Mouse (Mus musculus): ENCODE results near the gene Rplp2. TPM values are rescaled to one million over a fixed set of nuclear protein-coding genes. Genes with fewer than 3 reads are reported as not detected.

Rplp2 gene
- polyA plus RNA-seq, 1 experiment from 2014 or later: 771 TPM

- Histone ChIP-seq H3K27me3 (peaks cover 74% of the 10 kb centered on the region), H3K4me3 (peak overlapping the region; percentile 8), H3K9ac (peak overlapping the region; percentile 4; the same call in 1 of the 2 replicates), H3K4me1 (replicated peaks) (peaks cover 48% of the 10 kb centered on the region), H3K4me2 (peak overlapping the region; percentile 31), H3K27ac (replicated peaks) (no peak overlapping the region), H3K9me3 (no peaks in the 10 kb centered on the region), H3K36me3 (peaks cover 10% of the 10 kb centered on the region)
- no peak for ATAC-seq (ENCODE audit: low read depth)
- 2% methylated on average over 38 of the region's 38 CpGs for WGBS
Measured at GRCm38 (mm10) chr7:141464603-141465201, 17.5 kb downstream of the Rplp2 start.

GRCm38 (mm10) chr7:141465388-141466044 is 18.3 kb downstream of the Rplp2 start:
- WGBS: 34% methylated on average over 10 of the region's 10 CpGs
- H3K4me2 ChIP-seq: no peak overlapping the region
- H3K4me3 ChIP-seq: no peak overlapping the region
- H3K27ac ChIP-seq (replicated peaks): no peak overlapping the region
- no peak overlapping the region for H3K9ac ChIP-seq
- H3K9me3 ChIP-seq: no peaks in the 10 kb centered on the region
- no peak for ATAC-seq (ENCODE audit: low read depth)
- peaks cover 11% of the 10 kb centered on the region for H3K36me3 ChIP-seq
- H3K4me1 ChIP-seq (replicated peaks): peaks cover 56% of the 10 kb centered on the region
- H3K27me3 ChIP-seq: peaks cover 66% of the 10 kb centered on the region

- Histone ChIP-seq H3K9me3 (no peaks in the 10 kb centered on the region), H3K36me3 (peaks cover 16% of the 10 kb centered on the region), H3K27ac (replicated peaks) (no peak overlapping the region), H3K4me1 (replicated peaks) (peaks cover 60% of the 10 kb centered on the region), H3K4me2 (no peak overlapping the region), H3K4me3 (no peak overlapping the region), H3K9ac (no peak overlapping the region), H3K27me3 (peaks cover 61% of the 10 kb centered on the region)
- no peak for ATAC-seq (ENCODE audit: low read depth)
- 78% methylated on average over 7 of the region's 7 CpGs for WGBS
Measured at GRCm38 (mm10) chr7:141466045-141466394, 18.9 kb downstream of the Rplp2 start.

- H3K4me3 ChIP-seq: peak overlapping the region; percentile 61
- peaks cover 22% of the 10 kb centered on the region for H3K36me3 ChIP-seq
- H3K27me3 ChIP-seq: peaks cover 54% of the 10 kb centered on the region
- WGBS: 61% methylated on average over 10 of the region's 10 CpGs
- H3K27ac ChIP-seq (replicated peaks): no peak overlapping the region
- no peaks in the 10 kb centered on the region for H3K9me3 ChIP-seq
- peak overlapping the region; percentile 81 for H3K9ac ChIP-seq
- H3K4me1 ChIP-seq (replicated peaks): peaks cover 61% of the 10 kb centered on the region
- no peak for ATAC-seq (ENCODE audit: low read depth)
- H3K4me2 ChIP-seq: peak overlapping the region; percentile 75
Measured at GRCm38 (mm10) chr7:141466607-141467148, 19.5 kb downstream of the Rplp2 start.

GRCm38 (mm10) chr7:141467230-141468030 is 20.3 kb downstream of the Rplp2 start, which contains the start of gene Cd151:
Gene Cd151, plus strand, starts transcription at chr7:141467392.
- 1% methylated on average over 52 of the region's 52 CpGs for WGBS
- H3K27me3 ChIP-seq: peaks cover 47% of the 10 kb centered on the region
- H3K36me3 ChIP-seq: peaks cover 28% of the 10 kb centered on the region
- ATAC-seq (ENCODE audit: low read depth): peak; percentile 54
- H3K4me1 ChIP-seq (replicated peaks): peaks cover 55% of the 10 kb centered on the region
- H3K27ac ChIP-seq (replicated peaks): peak within 1 kb of the TSS; percentile 94
- peak within 1 kb of the TSS; percentile 81 for H3K9ac ChIP-seq
- H3K4me2 ChIP-seq: peak within 1 kb of the TSS; percentile 75
- H3K4me3 ChIP-seq: peak within 1 kb of the TSS; percentile 61
- no peaks in the 10 kb centered on the region for H3K9me3 ChIP-seq

- WGBS: 16% methylated on average over 5 of the region's 5 CpGs
- peaks cover 55% of the 10 kb centered on the region for H3K4me1 ChIP-seq (replicated peaks)
- peak; percentile 17; the same call in 1 of the 2 replicates for ATAC-seq (ENCODE audit: low read depth)
Measured at GRCm38 (mm10) chr7:141468164-141468521, 21.0 kb downstream of the Rplp2 start.

GRCm38 (mm10) chr7:141468522-141469211 is 21.5 kb downstream of the Rplp2 start:
- WGBS: 14% methylated on average over 8 of the region's 8 CpGs
- H3K36me3 ChIP-seq: peaks cover 34% of the 10 kb centered on the region
- peaks cover 60% of the 10 kb centered on the region for H3K4me1 ChIP-seq (replicated peaks)
- H3K4me2 ChIP-seq: peak overlapping the region; percentile 75
- H3K27me3 ChIP-seq: peaks cover 34% of the 10 kb centered on the region
- no peaks in the 10 kb centered on the region for H3K9me3 ChIP-seq
- peak; percentile 87 for ATAC-seq (ENCODE audit: low read depth)
- H3K27ac ChIP-seq (replicated peaks): peak overlapping the region; percentile 94
- H3K4me3 ChIP-seq: peak overlapping the region; percentile 61
- H3K9ac ChIP-seq: peak overlapping the region; percentile 81

More at GRCm38 (mm10) chr7:141468164-141468521, 21.0 kb downstream of the Rplp2 start:
- H3K9ac ChIP-seq: peak overlapping the region; percentile 81
- H3K4me2 ChIP-seq: peak overlapping the region; percentile 75
- peaks cover 39% of the 10 kb centered on the region for H3K27me3 ChIP-seq
- peak overlapping the region; percentile 61 for H3K4me3 ChIP-seq
- peak overlapping the region; percentile 94 for H3K27ac ChIP-seq (replicated peaks)
- H3K9me3 ChIP-seq: no peaks in the 10 kb centered on the region
- H3K36me3 ChIP-seq: peaks cover 34% of the 10 kb centered on the region

GRCm38 (mm10) chr7:141469352-141469751 is 22.2 kb downstream of the Rplp2 start:
- Histone ChIP-seq H3K27ac (replicated peaks) (peak overlapping the region; percentile 94), H3K27me3 (peaks cover 27% of the 10 kb centered on the region), H3K4me3 (peak overlapping the region; percentile 61), H3K36me3 (peaks cover 34% of the 10 kb centered on the region), H3K9me3 (no peaks in the 10 kb centered on the region), H3K9ac (peak overlapping the region; percentile 81), H3K4me2 (peak overlapping the region; percentile 75), H3K4me1 (replicated peaks) (peaks cover 67% of the 10 kb centered on the region)
- 79% methylated on average over 6 of the region's 6 CpGs for WGBS
- no peak for ATAC-seq (ENCODE audit: low read depth)

- Histone ChIP-seq H3K4me1 (replicated peaks) (peaks cover 63% of the 10 kb centered on the region), H3K27ac (replicated peaks) (0 out of 2 replicates have a peak overlapping the region, but pooled peaks have one; percentile 94), H3K36me3 (peaks cover 34% of the 10 kb centered on the region), H3K27me3 (peaks cover 20% of the 10 kb centered on the region), H3K9me3 (no peaks in the 10 kb centered on the region), H3K4me2 (peak overlapping the region; percentile 75), H3K4me3 (0 out of 2 replicates have a peak overlapping the region, but pooled peaks have one; percentile 61), H3K9ac (peak overlapping the region; percentile 81)
- ATAC-seq (ENCODE audit: low read depth): no peak
- WGBS: 91% methylated on average over 18 of the region's 18 CpGs
Measured at GRCm38 (mm10) chr7:141469901-141470636, 22.9 kb downstream of the Rplp2 start.

- Histone ChIP-seq H3K4me1 (replicated peaks) (peaks cover 64% of the 10 kb centered on the region), H3K9me3 (no peaks in the 10 kb centered on the region), H3K9ac (no peak overlapping the region), H3K27ac (replicated peaks) (no peak overlapping the region), H3K4me2 (no peak overlapping the region), H3K36me3 (peaks cover 34% of the 10 kb centered on the region), H3K27me3 (peaks cover 16% of the 10 kb centered on the region), H3K4me3 (no peak overlapping the region)
- 92% methylated on average over 10 of the region's 10 CpGs for WGBS
- ATAC-seq (ENCODE audit: low read depth): no peak
Measured at GRCm38 (mm10) chr7:141470637-141470944, 23.4 kb downstream of the Rplp2 start.

- no peak for ATAC-seq (ENCODE audit: low read depth)
- Histone ChIP-seq H3K27me3 (peaks cover 16% of the 10 kb centered on the region), H3K27ac (replicated peaks) (no peak overlapping the region), H3K4me2 (no peak overlapping the region), H3K9me3 (no peaks in the 10 kb centered on the region), H3K9ac (no peak overlapping the region), H3K4me1 (replicated peaks) (peaks cover 70% of the 10 kb centered on the region), H3K4me3 (no peak overlapping the region), H3K36me3 (peaks cover 34% of the 10 kb centered on the region)
- WGBS: 96% methylated on average over 1 of the region's 1 CpGs
Measured at GRCm38 (mm10) chr7:141471236-141471635, 24.1 kb downstream of the Rplp2 start.
